Mouse (Mus musculus) erythroblast, embryonic 14.5 days (primary cell): Measurements from ENCODE around the gene Lpp.

ENCODE experiments used
- GATA1 ChIP-seq: IDR thresholded peaks from 2 replicates; pipeline ENCODE4 v1.6.1; 2012; ENCODE audit warnings: low read length, inconsistent platforms, mixed read lengths
- TAL1 ChIP-seq: IDR thresholded peaks from 3 replicates; pipeline ENCODE4 v1.6.1; 2012; ENCODE audit warnings: low read length, inconsistent platforms, mixed read lengths

- no peak for TF ChIP-seq TAL1
- no peak for TF ChIP-seq GATA1
These were observed 488.9 kb downstream of the Lpp start for GRCm38 (mm10) chr16:24881981-24882775.
